Mouse (Mus musculus): Measurements from ENCODE around the gene Nif3l1.
A peak's percentile ranks its signal among the peaks of the same experiment; 100 is the strongest.

Gene Nif3l1

DNA sequence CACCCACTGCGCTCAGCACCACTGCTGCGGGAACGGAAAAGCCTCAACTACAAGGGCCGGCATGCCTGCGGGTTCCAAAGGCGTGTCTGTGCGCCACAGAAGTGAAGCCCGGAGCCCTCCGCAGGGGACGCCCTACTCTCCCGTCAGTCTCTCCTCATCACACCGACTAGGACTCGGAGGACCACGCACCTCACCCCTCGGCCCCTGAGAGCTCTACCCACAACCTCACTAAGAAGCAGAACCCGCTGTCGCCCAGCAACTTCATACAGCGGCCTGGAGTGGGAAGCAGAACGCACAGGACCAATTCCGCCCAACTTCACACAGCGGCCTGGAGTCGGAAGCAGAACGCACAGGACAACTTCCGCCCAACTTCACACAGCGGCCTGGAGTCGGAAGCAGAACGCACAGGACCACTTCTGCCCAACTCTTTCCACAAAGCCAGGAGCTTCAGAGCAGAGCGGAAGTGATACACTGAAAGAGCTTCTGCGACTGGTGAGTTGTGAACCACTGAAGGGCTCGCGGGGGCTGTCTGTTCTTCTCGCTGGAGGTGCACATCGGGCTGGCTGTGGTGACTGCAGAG is at the start of gene Nif3l1, which contains the start of gene Ppil3:
Nif3l1 (plus strand) TSS at position 9 of the 580 bp plus-strand sequence.
Ppil3 (minus strand) TSS at position 344 of the 580 bp plus-strand sequence.
- peak; percentile 97 for DNase-seq (ENCODE audit: low read depth, low spot score)

DNA sequence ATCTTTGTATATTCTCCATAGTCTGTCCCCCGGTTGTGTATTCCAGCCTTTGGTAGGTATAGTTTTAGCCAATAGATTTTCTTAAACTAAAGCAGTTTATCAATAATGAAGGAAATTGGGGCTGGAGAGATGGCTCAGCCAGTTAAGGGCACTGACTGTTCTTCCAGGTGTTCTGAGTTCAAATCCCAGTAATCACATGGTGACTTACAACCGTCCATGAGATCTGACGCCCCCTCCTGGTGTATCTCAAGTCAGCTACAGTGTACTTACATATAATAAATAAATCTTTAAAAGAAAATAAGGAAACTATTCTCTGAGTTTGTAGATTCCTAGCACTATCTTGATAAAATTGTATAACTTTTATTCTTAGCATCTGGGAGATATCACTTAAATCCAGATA is 49.6 kb upstream of the Nif3l1 start:
- peak; percentile 71 for DNase-seq (ENCODE audit: low read depth, low spot score)

DNA sequence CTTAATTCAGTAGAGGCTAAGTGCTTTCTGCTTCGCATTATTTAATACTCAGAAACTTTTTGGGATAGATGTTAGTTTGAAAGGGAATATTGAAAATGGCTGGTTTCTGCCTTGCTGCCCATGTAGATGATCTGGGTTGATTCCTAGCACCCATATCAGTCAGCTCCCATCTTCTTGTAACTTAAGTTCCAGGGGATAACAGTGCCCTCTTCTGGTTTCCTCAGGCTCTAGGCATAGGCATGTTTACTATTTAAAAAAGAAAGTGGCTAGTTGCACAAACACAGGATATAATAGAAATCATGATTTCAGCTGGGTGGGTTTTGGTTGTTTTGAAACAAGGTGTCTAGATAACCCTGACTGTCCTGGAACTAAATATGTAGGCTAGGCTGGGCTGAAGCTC is 48.8 kb upstream of the Nif3l1 start:
- DNase-seq (ENCODE audit: low read depth, low spot score): peak; percentile 58

DNA sequence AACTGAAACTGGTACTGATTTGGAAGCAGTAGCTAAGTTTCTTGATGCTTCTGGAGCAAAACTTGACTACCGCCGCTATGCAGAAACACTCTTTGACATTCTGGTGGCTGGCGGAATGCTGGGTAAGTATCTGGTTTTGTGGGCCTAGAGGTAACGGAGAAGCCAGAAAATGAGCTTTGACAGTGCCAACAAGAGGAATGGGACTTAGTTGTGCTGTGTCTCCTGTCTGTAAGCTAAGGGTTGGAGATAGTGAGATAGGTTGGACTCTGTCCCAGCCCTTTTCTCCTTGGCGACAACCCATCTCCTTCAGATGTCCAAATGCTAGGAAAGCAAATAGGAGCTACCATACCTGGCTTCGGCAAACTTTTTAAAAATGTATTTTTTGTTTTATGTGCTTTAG is 47.2 kb upstream of the Nif3l1 start:
- no peak for DNase-seq (ENCODE audit: low read depth, low spot score)

DNA sequence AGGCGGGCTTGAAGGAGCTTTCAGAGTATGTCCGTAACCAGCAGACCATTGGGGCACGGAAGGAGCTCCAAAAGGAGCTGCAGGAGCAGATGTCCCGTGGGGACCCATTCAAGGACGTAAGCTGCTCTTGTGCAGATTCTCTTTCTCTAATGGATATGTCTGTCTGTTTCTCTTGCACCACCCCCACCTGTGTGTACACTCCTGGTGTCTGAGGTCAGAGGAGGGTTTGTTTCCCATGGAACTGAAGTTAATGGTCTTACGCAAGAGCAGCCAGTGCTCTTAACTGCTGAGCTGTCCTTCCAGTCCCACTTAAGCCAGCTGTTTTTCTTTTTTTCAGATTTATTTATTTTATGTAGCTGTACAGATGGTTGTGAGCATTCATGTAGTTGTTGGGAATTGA is 43.6 kb upstream of the Nif3l1 start:
- DNase-seq (ENCODE audit: low read depth, low spot score): no peak

DNA sequence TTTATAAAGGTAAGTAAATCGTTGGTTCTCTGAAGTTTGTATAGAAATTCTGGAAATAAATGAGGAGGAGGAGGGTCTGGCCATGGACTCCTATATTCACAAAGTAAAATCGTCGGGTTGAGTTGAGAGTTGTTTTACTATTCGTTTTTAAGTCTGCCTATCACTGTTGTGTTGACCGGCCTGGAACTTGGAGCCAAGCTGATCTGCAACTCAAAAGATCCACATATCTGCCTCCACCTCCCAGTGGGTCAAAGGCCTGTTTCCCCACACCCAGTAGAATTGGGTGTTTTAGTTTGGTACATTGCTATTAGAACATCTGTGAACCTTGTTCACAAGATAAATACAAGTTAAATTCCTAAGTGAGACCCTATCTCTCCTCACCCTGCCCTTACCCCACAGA is 41.2 kb upstream of the Nif3l1 start:
- DNase-seq (ENCODE audit: low read depth, low spot score): no peak

DNA sequence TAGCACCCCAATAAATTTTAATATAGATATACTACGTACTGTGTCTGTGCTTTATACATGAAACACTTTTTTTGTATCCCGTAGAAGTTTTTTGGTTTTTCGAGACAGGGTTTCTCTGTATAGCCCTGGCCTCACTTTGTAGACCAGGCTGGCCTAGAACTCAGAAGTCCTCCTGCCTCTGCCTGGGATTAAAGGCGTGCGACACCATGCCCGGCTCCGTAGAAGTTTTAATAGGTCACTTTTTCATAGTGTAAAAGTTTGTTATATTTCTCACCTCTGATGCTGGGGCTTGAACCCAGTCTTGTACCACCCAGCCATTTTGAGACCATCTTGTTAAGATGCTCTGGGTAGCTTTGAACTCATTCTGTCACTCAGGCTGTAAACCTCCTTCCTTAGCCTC is 37.6 kb upstream of the Nif3l1 start:
- no peak for DNase-seq (ENCODE audit: low read depth, low spot score)

DNA sequence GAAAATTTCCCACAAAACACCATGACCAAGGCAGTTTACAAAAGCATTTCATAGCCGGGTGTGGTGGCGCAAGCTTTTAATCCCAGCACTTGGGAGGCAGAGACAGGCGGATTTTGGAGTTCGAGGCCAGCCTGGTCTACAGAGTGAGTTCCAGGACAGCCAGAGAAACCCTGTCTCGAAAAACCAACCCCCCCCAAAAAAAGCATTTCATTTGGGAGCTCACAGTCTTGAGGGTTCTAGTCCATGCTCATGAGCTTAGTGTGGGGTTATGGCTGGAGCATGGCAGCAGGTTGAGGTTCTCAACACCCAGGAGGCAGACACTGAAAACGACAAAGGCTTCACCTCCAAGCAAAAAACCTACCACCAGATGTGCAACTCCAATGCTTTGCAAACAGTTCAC is 36.8 kb upstream of the Nif3l1 start:
- DNase-seq (ENCODE audit: low read depth, low spot score): no peak

DNA sequence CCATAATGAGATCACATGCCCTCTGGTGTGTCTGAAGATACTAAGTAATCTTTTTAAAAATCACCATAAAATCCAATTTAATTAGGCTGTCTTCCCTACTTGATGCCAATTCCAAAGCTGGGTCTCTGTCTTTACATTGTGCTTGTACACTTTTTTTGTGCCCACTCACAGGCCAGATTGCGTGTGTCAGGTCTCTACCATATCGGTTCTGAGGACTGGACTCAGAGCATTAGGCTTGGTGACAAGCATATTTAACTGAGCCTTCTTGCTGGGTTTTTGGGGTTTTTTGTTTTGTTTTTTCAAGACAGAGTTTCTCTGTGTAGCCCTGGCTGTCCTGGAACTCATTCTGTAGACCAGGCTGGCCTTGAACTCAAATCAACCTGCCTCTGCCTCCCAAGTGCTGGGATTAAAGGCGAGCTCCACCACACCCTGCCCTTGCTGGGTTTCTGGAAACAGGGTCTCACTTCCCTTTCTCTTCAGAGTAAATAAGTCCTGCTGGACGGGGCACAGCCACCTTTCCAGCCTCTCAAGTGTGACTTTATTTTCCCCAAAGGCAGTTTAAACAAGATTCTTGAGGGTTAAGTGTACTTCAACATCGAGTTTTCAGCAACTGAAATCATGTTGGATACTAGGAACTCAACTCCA is 35.3 kb upstream of the Nif3l1 start:
- DNase-seq (ENCODE audit: low read depth, low spot score): no peak

DNA sequence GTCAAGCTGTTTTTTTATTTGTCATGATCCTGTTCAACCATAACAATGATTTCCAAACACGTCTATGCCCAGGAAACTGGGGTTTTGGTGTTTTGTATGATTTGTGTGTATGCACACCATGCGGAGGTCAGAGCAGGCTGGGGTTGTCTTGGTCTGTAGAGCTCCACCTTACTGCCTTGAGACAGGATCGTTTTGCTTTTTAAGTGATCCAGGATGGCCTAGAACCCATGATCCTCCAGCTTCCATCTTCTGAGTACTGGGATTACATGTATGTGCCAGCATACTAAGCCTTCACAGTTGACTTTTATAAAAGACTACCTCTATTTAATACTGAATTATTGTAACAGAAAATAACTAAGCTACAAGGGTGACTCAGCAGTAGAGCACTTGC is 34.8 kb upstream of the Nif3l1 start:
- DNase-seq (ENCODE audit: low read depth, low spot score): no peak

DNA sequence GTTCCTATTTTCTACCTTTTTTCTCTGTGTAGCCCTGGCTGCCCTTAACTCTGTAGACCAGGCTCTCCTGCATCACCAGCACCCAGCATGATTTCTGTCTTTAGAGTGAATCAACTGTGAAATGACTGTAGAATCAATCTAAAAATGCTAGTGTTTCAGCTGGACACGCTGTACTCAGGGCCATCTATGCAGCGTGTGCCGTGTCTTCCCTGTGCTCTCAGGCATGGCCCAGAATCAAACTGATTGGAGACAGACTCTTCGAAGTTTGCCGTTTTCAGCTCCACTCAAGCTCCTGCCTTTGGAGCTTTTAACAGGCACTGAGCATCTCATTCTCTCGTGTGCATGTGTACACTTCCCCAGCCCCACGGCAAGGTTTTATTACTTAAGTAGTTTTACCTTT is 34.2 kb upstream of the Nif3l1 start:
- no peak for DNase-seq (ENCODE audit: low read depth, low spot score)

DNA sequence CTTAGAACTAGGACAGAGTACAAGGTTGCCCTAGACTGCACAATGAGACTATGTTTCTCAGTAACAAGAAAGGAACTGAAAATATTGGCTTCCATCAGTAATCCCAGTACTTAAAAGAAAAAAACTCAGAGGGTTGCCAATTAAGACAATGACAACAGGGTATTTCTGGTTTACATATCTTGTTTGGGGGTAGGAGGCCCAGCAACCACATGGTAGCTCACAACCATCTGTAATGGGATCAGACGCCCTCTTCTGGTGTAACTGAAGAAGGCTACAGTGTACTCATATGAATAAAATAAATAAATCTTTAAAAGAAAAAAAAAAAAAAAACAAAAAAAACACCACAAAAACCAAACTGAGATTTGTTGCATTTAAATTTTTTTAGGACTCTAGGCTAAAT is 29.5 kb upstream of the Nif3l1 start:
- DNase-seq (ENCODE audit: low read depth, low spot score): no peak

DNA sequence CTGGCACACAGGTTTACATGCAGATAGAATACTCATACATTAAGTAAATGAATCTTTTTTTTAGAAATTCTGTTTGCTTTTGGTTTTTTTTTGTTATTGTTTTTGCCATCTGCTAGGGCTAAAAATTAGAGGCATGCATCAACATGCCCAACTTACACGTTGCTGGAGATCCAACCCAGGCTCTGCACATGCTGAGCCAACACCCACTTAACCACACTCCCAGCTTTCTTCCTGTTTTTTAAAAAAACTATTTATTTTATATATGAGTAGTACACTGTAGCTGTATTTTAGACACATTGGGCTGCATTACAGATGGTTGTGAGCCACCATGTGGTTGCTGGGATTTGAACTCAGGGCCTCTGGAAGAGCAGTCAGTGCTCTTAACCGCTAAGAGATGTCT is 28.9 kb upstream of the Nif3l1 start:
- no peak for DNase-seq (ENCODE audit: low read depth, low spot score)

DNA sequence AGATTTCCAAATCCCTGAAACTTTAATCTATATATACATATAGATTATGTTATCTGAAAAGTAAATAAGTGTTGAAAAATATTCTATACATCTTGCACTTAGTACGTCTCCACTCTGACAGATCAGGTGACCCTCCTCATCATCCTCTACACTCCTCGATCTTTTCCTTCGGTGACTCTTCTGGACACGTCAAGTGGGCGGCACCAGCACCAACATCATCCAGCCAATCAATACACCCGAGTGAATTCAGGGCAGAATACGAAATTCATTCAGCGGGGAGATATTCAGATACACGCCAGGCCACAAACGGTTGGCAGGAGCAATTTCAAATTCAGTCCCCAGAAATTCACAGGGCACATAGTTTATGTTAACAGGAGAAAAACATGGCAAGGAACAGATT is 24.9 kb upstream of the Nif3l1 start:
- peak; percentile 32 for DNase-seq (ENCODE audit: low read depth, low spot score)

DNA sequence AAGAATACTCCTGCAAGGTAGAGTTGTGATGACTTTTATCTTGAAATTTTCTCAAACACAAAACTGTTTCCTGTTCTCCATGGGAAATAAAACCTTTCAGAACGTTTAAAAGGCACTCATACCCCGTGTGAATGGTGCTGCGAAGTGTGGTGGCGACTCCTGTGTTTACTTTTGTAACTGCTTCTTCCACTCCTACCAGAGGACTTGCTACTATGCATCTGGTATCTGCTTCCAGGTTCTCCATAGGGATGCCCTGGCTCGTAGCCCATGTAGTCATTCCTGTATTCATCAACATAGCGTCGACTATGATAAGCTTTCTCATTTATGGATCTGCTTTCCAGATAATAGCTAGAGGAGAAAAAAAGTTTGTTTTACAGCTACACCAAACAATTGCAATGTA is 24.0 kb upstream of the Nif3l1 start:
- peak; percentile 57 for DNase-seq (ENCODE audit: low read depth, low spot score)

DNA sequence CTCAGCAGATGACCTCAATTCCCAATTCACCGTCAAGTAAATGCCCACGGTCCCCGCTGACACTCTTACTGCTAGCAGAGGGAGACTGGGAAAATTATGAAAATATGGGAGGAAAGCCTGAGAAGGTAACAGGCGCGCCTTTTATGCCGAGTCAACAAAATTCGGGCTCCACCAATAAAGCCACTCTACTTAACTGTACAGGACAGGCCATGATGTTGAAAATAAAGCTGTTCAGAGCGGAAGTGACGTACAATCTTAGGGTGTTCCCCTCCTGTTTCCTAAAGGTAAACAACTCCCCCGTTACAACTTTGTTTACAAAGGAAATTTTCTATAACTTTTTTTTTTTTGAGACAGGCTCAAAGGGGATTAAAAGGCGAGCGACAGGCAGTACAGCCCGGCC is 22.1 kb upstream of the Nif3l1 start:
- peak; percentile 73 for DNase-seq (ENCODE audit: low read depth, low spot score)

DNA sequence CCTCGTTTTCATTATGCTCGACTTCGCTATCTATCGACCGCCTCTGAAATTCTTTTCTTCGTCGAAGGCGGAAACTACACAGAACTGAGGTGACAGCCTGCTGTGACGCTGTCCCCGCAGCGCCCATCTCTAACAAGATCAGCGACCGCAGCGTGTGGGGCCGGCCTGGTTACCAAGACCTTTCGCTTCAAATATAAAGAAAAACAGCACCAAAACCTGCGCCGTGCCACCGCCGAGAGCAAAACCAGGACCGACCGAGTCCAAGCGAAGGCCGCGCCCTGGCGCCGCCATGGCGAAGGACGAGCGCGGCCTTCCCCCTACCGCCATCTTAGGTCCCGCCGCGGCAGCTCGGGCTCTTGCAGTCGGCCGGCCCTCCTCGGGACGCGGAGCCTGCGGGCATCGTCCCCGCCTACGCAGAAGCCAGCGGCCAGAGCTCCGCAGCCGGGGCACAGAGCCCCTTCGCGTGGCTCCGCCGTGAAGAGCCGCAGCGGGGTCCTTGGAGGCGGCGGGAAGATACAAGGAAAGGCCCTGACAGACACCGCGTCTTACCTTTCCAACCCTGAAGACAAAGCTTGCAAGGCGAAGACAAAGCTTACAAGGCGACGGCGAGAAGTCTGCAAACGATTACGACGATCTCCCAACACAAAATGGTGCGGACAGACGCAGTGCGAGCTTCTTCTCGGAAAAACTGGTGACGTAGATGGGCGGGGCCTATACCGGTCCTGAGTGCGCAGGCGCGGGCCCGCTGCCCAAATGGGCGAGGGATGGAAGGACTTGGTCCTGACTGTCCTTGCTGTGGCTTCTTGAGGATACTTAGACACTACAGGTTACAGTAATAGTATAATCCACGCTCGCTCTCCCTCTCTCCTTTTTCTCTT is 21.3 kb upstream of the Nif3l1 start, which contains the start of gene Clk1:
Clk1 (minus strand) TSS at position 696 of the 878 bp plus-strand sequence.
- peak; percentile 95 for DNase-seq (ENCODE audit: low read depth, low spot score)

DNA sequence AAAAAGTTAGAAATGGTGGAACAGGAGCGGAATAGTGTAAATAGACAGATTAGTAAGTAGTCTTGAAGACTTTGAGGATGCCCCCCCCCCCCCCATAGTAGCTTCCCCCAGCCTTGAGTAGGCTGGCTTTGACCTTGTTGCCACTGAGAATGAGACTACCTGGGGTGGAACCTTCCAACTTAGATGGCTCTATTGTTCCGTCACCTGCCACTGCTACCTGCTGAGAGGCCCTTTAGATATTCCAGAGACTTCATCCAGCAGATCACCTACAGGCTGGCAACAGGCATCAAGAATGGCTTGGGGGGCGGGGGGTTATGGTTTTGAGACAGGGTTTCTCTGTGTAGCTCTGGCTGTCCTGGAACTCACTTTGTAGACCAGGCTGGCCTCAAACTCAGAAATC is 20.4 kb upstream of the Nif3l1 start:
- DNase-seq (ENCODE audit: low read depth, low spot score): peak; percentile 96

DNA sequence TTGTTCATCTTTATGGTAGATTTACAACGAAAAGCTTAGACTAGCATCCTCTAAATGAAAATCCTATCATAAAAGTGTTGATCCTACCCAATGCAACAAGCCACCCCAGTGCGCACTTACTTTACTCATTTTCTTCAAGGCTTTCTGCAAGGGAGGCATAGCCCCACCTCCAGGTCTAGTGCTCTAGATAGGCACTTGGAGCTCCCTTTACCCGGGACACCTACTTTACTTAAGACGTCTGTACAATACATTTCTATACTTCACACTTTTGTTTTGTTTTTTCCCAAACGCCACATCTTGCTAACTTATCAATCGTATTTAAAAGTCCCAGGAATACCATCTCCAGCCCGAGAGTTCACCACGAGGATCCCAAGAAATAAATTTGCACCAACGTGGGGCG is 260 bp upstream of the Nif3l1 start:
- DNase-seq (ENCODE audit: low read depth, low spot score): no peak

DNA sequence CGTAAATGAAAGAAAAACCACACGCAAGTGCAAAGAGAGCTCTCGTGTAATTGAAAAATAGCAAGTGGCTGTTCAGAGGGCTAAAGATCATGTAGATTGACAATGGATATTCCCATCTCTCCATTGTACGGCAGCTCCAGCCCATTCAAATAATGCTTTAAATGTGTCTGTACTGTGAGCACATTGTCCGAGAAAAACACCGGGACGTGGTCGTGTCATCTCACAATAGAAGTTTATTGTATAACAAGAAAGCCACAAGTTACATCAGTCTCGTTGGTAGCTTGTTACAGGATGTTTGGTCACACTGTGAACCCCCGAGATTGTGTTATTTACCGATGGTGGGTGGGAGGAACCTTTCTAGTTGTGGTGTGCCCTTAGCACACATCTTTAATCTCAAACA is 910 bp downstream of the Nif3l1 start:
- no peak for DNase-seq (ENCODE audit: low read depth, low spot score)

DNA sequence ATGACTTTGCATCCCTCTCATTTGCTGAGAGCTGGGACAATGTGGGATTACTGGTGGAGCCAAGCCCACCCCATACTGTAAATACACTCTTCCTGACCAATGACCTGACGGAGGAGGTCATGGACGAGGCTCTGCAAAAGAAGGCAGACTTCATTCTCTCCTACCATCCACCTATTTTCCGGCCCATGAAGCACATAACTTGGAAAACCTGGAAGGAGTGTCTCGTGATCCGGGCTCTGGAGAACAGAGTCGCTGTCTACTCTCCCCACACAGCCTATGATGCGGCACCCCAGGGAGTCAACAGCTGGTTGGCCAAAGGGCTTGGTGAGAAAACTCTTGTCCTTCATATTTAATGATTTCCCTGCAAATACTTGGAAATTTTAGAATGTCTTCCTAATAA is 2.8 kb downstream of the Nif3l1 start:
- no peak for DNase-seq (ENCODE audit: low read depth, low spot score)

DNA sequence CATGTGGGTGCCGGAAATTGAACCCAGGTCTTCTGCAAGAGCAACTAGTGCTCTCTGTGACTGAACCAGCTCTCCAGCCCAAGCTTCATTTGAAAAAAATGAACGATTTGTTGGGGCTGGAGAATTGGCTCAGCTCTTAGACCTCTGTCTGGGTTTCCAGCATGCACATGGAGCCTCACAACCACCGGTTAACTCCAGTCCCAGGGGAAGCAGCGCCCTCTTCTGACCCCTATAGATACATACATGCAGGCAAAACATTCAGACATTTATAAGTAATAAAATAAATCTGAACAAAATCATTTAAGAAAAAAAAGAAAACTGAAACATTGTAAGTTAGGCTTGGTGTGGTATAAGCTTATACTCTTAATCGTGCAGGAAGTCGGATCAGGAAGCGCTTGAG is 3.4 kb downstream of the Nif3l1 start:
- DNase-seq (ENCODE audit: low read depth, low spot score): peak; percentile 60

DNA sequence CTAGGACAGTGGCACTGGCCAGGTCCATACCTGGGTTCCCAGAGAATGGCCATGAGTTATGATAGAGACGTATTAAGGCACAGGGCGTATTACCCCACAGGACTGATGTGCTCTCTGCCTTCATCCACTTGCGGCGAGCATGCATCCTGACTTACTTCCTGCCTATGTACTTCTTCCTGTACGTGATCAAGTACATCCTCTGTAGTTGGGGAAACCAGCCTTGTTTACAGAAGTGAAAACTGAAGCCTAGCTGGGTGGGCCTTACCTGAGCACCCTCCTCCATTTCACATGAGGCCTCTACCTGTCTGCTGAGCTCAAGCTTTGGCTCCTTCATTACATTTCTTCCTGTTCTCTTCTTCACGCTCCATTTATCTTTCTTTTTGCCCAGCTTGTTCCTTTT is 9.4 kb downstream of the Nif3l1 start:
- no peak for DNase-seq (ENCODE audit: low read depth, low spot score)

Measured in ES-CJ7 (cell line).